Mouse (Mus musculus) intestine, embryonic 14.5 days (tissue): ENCODE measurements around the gene Nucb1. TPM values are rescaled to one million over a fixed set of nuclear protein-coding genes. Genes with fewer than 3 reads are reported as not detected.
"Not testable (repeated sequence)": the region's sequence is repeated elsewhere in the genome, so short reads cannot be mapped to it uniquely, and the experiment has no call there.

Source experiments
- ATAC-seq: fragments of 200-750 bp; cut with Nextera tagmentation; replicated peaks from 2 replicates; pipeline ENCODE4 v1.8.0; 2017; ENCODE audit warnings: low read depth, moderate number of reproducible peaks, moderate TSS enrichment, moderate library complexity; ENCODE audit not compliant: low FRiP score, low TSS enrichment
- DNase-seq: peaks from one replicate; pipeline ENCODE4 v3.0.0-alpha.2; 2018; ENCODE audit warnings: low spot score
- H3K27ac ChIP-seq: fragments of 300-500 bp; sonication (generic); 2 replicates; pipeline ENCODE4 v1.5.1; 2014; ENCODE audit warnings: low read depth, mild to moderate bottlenecking, control low read depth
- H3K27me3 ChIP-seq: fragments of 300-500 bp; sonication (generic); replicated peaks from 2 replicates; pipeline ENCODE4 v1.6.1; 2014; ENCODE audit warnings: low read length, control low read depth; ENCODE audit not compliant: control insufficient read depth, insufficient read depth
- H3K36me3 ChIP-seq: fragments of 300-500 bp; sonication (generic); 2 replicates; pipeline ENCODE4 v1.6.1; 2014; ENCODE audit warnings: low read length, control low read depth; ENCODE audit not compliant: control insufficient read depth, insufficient read depth
- H3K4me1 ChIP-seq: fragments of 300-500 bp; sonication (generic); replicated peaks from 2 replicates; pipeline ENCODE4 v1.6.1; 2014; ENCODE audit warnings: low read length, control low read depth, mixed read lengths; ENCODE audit not compliant: control insufficient read depth, insufficient read depth
- H3K4me2 ChIP-seq: fragments of 300-500 bp; sonication (generic); 2 replicates; pipeline ENCODE4 v1.6.1; 2014; ENCODE audit warnings: low read length
- H3K4me3 ChIP-seq: fragments of 300-500 bp; sonication (generic); 2 replicates; pipeline ENCODE4 v1.5.1; 2014; ENCODE audit warnings: low read depth, low read length, control low read depth, mixed read lengths
- H3K9ac ChIP-seq: fragments of 300-500 bp; sonication (generic); 2 replicates; pipeline ENCODE4 v1.6.1; 2014; ENCODE audit warnings: mild to moderate bottlenecking, low read length
- H3K9me3 ChIP-seq: fragments of 300-500 bp; sonication (generic); 2 replicates; pipeline ENCODE4 v1.6.1; 2016; ENCODE audit warnings: low read length, control low read depth; ENCODE audit not compliant: control insufficient read depth
- WGBS: fragments of 180-500 bp; shearing (Covaris S2); extraction: QIAGEN DNeasy Blood & Tissue Kit; methylation state at CpG from one replicate; pipeline ENCODE4 v1.1.7; 2014; 5-methylcytosine and 5-hydroxymethylcytosine counted together
- polyA plus RNA-seq: library from polyadenylated mRNA; unstranded; fragments of >200 nt; fragmentation: Nextera tagmentation; extraction: Ambion mirVana; gene quantifications from 2 replicates; pipeline ENCODE4 v1.2.1, GENCODE M21; 2014

Gene Nucb1
- polyA plus RNA-seq, 1 experiment from 2014 or later, result 192 TPM

DNA sequence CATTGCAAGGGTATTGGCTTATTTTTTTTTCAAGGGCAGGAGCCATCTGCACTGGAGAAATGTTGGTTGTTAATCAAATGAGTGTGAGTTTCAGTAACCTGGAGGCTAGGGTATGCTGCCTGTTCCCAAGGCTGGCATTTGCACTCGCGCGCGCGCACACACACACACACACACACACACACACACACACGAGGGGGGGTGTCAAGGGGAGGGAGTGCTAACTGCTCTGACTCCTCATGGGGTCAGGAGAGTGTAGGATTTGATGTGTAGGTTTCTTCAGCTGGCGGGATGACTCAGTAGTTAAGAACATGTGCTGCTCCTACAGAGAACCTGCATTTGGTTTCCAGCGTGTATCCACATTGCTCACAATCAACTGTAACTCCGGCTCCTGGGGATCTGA is 19.4 kb downstream of the Nucb1 start:
- H3K36me3 ChIP-seq, result peaks cover 35% of the 10 kb centered on the region
- H3K9ac ChIP-seq, result no peak overlapping the region
- no peak overlapping the region for H3K4me3 ChIP-seq
- ATAC-seq (no peak), DNase-seq (no peak)
- peaks cover 15% of the 10 kb centered on the region for H3K4me1 ChIP-seq
- H3K27me3 ChIP-seq, result no peaks in the 10 kb centered on the region
- H3K27ac ChIP-seq, result peak overlapping the region; percentile 27; the same call in 1 of the 2 replicates
- 19% methylated on average over 9 of the region's 9 CpGs for WGBS
- H3K9me3 ChIP-seq, result no peaks in the 10 kb centered on the region
- 0 out of 2 replicates have a peak overlapping the region, but pooled peaks have one; percentile 6 for H3K4me2 ChIP-seq

DNA sequence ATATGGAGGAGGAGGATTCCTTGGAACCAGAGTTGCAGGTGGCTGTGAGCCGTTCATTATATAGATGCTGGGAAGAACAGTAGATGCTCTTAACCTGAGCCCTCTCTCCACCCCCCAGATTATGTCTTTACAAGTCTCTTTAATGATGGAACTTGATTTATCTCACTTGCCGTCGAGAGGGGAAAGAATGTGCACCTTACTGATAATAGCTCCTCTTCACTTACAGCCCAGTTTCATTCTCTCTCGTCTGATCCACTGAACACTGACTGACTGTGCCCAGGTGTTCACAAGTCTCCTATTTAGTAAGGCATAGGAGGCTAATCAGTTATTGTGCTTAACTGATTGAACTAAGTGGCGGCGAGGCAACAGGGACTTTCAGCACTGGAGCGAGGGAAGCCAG is 20.6 kb downstream of the Nucb1 start:
- no peak for DNase-seq
- no peak overlapping the region for H3K4me3 ChIP-seq
- H3K27ac ChIP-seq, result no peak overlapping the region
- no peak for ATAC-seq
- no peaks in the 10 kb centered on the region for H3K27me3 ChIP-seq
- whole genome bisulfite sequencing, result 76% methylated on average over 7 of the region's 7 CpGs
- H3K9me3 ChIP-seq, result no peaks in the 10 kb centered on the region
- H3K4me2 ChIP-seq, result no peak overlapping the region
- H3K36me3 ChIP-seq, result peaks cover 23% of the 10 kb centered on the region
- no peak overlapping the region for H3K9ac ChIP-seq
- H3K4me1 ChIP-seq, result peaks cover 15% of the 10 kb centered on the region

DNA sequence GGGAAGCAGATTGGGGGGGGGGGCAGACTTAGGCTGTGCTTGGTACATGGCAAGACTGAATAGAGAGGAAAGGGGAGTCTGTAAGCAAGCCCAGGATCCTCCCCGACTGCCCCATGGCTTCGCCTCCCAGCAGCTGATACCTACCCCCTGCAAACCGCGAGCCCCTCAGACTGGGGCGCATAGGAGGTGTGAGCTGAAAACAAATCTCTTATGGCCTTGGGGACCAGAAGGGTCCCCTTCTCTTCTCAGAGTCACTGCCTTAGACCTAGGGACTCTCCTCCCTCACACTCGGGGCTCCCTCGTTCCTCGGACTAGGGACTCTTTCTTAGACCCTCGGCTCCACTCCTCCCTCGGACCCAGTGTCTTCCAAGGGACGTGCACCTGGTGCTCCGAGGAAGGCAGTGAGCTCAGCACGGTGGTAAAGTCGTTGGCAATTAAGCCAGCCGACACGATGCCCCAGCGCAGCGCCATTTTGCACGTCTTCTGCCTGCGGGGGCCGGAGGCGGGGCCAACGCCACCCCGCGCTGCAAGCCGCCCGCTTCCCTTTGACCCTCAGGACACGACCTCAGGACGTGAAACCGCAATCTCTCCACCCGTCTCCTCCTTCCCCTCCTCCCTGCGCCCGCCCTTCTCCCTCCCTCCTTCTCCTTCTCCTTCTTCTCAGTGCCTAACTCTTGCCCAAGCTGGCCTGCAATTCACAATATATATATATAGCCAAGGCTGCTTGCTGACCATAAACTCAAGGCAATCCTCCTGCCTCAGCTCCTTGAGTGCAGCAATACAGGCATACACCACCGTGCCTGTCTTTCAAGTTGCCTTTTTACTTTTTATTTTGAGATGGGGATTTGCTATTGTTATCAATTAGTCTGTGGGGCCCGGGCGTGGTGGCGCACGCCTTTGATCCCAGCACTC is 21.7 kb downstream of the Nucb1 start, which contains the start of gene Dhdh:
Gene Dhdh (minus strand): TSS at position 513 of the 912 bp plus-strand sequence.
- Histone ChIP-seq H3K27me3 (no peaks in the 10 kb centered on the region), H3K36me3 (peaks cover 13% of the 10 kb centered on the region), H3K4me2 (peak within 1 kb of the TSS; percentile 57), H3K27ac (peak within 1 kb of the TSS; percentile 49), H3K9ac (peak within 1 kb of the TSS; percentile 58), H3K4me3 (peak within 1 kb of the TSS; percentile 47), H3K4me1 (peaks cover 15% of the 10 kb centered on the region), H3K9me3 (no peaks in the 10 kb centered on the region)
- DNase-seq (peak; percentile 71), ATAC-seq (peak; percentile 58)
- 10% methylated on average over 38 of the region's 38 CpGs for WGBS

DNA sequence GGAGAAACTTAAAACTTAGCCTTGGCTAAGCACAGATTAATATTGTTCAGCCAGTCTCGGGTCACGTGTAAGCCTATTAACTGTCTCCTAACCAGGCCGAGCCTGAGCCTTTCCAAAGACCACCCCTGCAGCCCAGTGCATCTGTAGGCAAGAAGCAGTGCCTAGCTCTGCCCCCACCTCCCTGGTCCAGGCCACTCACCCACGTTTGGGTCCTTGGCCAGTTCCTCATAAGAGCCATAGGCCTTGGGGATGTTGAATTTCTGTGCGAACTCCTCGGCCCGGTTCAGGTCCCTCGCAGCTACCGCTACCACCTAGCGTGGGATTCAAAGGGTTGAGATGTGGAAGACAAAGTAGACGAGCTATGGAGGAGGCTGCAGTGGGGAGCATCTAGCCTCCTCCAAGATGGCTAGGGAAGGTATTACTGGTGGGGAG is 22.3 kb downstream of the Nucb1 start:
- H3K4me2 ChIP-seq, result peak overlapping the region; percentile 57
- H3K9ac ChIP-seq, result peak overlapping the region; percentile 58; the same call in 1 of the 2 replicates
- H3K27ac ChIP-seq, result peak overlapping the region; percentile 49
- H3K9me3 ChIP-seq, result no peaks in the 10 kb centered on the region
- WGBS, result 29% methylated on average over 11 of the region's 11 CpGs
- ATAC-seq, result peak; percentile 5; the same call in 1 of the 2 replicates
- no peaks in the 10 kb centered on the region for H3K27me3 ChIP-seq
- peaks cover 6% of the 10 kb centered on the region; the same call in 1 of the 2 replicates for H3K36me3 ChIP-seq
- H3K4me1 ChIP-seq, result peaks cover 15% of the 10 kb centered on the region
- DNase-seq, result peak; percentile 68
- H3K4me3 ChIP-seq, result peak overlapping the region; percentile 47

DNA sequence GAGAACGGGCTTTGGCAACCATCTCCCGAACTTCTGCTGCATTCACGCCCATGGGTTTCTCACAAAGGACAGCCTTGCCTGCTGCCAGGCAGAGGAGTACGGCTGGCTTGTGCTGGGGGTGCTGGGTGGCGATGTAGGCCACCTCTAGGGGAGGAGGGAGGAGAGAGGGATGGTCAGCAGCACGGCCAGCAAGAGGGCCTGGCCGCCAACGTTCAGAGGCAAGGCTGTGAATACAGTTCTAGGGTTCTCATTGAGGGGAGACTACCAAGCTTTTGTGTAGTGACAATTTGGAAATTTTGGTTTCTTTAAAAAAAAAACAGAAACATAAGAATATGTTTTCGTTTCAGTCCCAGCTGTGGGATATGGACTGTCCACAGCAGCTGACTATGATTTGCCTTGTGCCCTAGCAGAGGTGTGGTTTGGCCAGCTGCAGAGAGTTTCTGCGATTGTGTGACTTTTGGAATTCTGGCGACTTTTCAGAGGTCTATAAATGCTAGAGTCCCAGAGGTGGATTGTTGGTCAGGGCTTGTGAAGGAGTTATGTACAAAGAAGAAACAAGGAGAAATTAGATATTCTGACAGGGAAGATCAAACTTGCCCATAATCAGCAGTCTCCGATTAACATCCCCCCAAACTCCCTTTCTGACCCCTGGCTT is 23.3 kb downstream of the Nucb1 start, which contains the start of gene Gm45808:
Gene Gm45808 (minus strand): TSS at position 51 of the 655 bp plus-strand sequence.
- DNase-seq (no peak), ATAC-seq (no peak)
- Histone ChIP-seq H3K4me3 (no peak within 1 kb of the TSS), H3K9ac (no peak within 1 kb of the TSS), H3K27me3 (no peaks in the 10 kb centered on the region), H3K4me2 (no peak within 1 kb of the TSS), H3K4me1 (peaks cover 15% of the 10 kb centered on the region), H3K27ac (peak within 1 kb of the TSS; percentile 49; the same call in 1 of the 2 replicates), H3K36me3 (no peaks in the 10 kb centered on the region), H3K9me3 (no peaks in the 10 kb centered on the region)
- WGBS, result 83% methylated on average over 12 of the region's 12 CpGs

DNA sequence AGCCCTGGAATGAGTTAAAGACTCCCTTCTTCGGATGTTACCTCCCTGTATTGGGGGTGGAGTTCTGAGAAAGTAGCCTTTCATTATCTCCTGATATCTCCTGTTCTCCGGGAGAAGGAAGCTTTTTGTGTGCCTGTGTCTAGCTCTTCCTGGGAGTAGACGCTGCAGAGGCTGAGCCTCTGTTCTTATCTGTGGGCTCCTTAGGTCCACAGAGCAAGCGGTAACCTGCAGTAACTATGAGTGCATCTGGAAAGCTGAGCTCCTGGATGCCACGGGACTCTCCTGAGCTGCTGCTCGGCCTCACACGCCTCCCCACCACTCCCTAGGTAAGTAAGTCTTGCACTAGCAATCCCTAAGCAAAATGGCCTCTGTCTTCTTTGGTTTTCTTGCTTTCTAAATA is 24.0 kb downstream of the Nucb1 start:
- H3K4me2 ChIP-seq, result no peak overlapping the region
- peaks cover 13% of the 10 kb centered on the region for H3K4me1 ChIP-seq
- no peak overlapping the region for H3K4me3 ChIP-seq
- no peak overlapping the region for H3K27ac ChIP-seq
- ATAC-seq (no peak), DNase-seq (no peak)
- no peaks in the 10 kb centered on the region for H3K36me3 ChIP-seq
- WGBS, result 62% methylated on average over 7 of the region's 7 CpGs
- no peak overlapping the region for H3K9ac ChIP-seq
- no peaks in the 10 kb centered on the region for H3K9me3 ChIP-seq
- H3K27me3 ChIP-seq, result no peaks in the 10 kb centered on the region

DNA sequence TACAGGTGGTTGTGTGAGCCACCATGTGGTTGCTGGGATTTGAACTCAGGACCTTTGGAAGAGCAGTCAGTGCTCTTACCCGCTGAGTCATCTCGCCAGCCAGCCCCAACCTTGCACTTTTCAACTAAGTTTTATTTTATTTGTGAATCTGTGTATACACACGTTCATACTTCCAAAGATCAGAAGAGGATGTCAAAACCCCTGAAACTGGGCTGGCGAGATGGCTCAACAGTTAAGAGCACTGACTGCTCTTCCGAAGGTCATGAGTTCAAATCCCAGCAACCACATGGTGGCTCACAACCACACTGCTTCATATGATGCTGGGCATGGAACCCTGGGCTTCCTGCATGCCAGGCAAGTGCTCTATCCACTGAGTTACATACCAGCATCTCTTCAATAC is 25.2 kb downstream of the Nucb1 start:
- not testable (repeated sequence) for H3K9ac ChIP-seq, H3K27me3 ChIP-seq, H3K4me2 ChIP-seq, H3K9me3 ChIP-seq, H3K27ac ChIP-seq, DNase-seq, H3K4me3 ChIP-seq, H3K4me1 ChIP-seq, ATAC-seq, H3K36me3 ChIP-seq
- WGBS, result 94% methylated on average over 5 of the region's 5 CpGs

DNA sequence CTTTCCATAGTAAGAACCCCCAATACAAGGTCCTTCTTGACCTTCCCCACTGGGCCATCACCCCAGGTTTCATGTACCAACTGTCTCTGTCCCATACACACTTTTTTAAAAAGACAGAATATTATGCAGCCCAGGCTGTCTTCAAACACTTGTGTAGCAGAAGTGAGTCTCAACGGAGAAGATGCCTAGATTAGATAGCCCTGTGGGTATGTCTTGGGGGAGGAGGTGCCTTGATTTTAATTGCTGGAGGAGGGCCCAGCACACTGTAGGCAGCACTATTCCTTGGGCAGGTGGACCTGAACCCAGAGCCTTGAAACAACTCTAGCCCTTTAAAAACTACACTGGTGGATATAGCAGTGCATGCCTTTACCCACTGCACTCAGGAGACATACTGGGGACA is 28.0 kb downstream of the Nucb1 start:
- WGBS, result 67% methylated on average over 1 of the region's 1 CpGs
- H3K4me1 ChIP-seq, result no peaks in the 10 kb centered on the region
- no peaks in the 10 kb centered on the region for H3K27me3 ChIP-seq
- H3K9me3 ChIP-seq, result no peaks in the 10 kb centered on the region
- no peak overlapping the region for H3K4me3 ChIP-seq
- no peak overlapping the region for H3K4me2 ChIP-seq
- H3K36me3 ChIP-seq, result no peaks in the 10 kb centered on the region
- DNase-seq (no peak), ATAC-seq (no peak)
- H3K9ac ChIP-seq, result no peak overlapping the region
- H3K27ac ChIP-seq, result no peak overlapping the region
